Mouse (Mus musculus) MEL (cell line): ENCODE data around the gene Pacsin1.

Experiments used
- E2F4 ChIP-seq: IDR thresholded peaks from 2 replicates; pipeline ENCODE4 v1.6.1; 2011; ENCODE audit warnings: low read depth, low read length, improper control_type of control experiment, borderline replicate concordance
- ELF1 ChIP-seq: IDR thresholded peaks from 2 replicates; pipeline ENCODE4 v1.6.1; 2014; ENCODE audit warnings: low read depth, mild to moderate bottlenecking, inconsistent platforms, low read length, improper control_type of control experiment, moderate library complexity

DNA sequence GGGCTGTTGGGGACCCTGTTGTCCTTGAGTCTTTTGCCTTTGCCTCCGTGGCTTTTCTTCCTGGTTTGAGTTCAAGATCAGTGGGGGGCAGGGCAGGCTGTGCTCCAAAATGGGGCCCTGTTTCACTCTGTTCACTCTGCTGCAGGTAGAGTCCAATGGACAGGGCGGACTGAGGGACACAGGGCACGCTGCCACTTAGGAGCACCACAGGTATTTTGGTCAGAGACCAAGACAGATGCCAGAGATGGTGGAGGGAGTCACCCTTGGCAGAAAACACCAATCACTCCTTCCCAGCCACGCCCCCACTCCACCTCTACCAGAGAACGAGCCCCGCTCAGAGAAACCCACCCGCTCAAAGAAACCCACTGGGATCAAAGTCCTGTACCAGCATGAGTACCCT, 9.5 kb upstream of the Pacsin1 start:
- TF ChIP-seq E2F4 (no peak), ELF1 (no peak)
